Mouse (Mus musculus) kidney, embryonic 14.5 days (tissue): ENCODE measurements around the gene Rbm5. TPM values are rescaled to one million over a fixed set of nuclear protein-coding genes. Genes with fewer than 3 reads are reported as not detected.

Experiments used
- ATAC-seq: fragments of 200-750 bp; cut with Nextera tagmentation; 2 replicates; pipeline ENCODE4 v1.8.0; 2017; ENCODE audit warnings: moderate number of reproducible peaks, mild to moderate bottlenecking, moderate TSS enrichment, moderate library complexity; ENCODE audit not compliant: low FRiP score, low TSS enrichment
- H3K27ac ChIP-seq: fragments of 300-500 bp; sonication (generic); 2 replicates; pipeline ENCODE4 v1.5.1; 2014; ENCODE audit warnings: low read depth, mild to moderate bottlenecking, low read length, moderate library complexity, mixed read lengths
- H3K27me3 ChIP-seq: fragments of 300-500 bp; sonication (generic); 2 replicates; pipeline ENCODE4 v1.6.1; 2014; ENCODE audit warnings: mild to moderate bottlenecking, low read length; ENCODE audit not compliant: control insufficient read depth, insufficient read depth
- H3K36me3 ChIP-seq: fragments of 300-500 bp; sonication (generic); 2 replicates; pipeline ENCODE4 v1.6.1; 2014; ENCODE audit warnings: low read length, mixed read lengths; ENCODE audit not compliant: control insufficient read depth, insufficient read depth
- H3K4me1 ChIP-seq: fragments of 300-500 bp; sonication (generic); 2 replicates; pipeline ENCODE4 v1.6.1; 2014; ENCODE audit warnings: low read length, mixed read lengths; ENCODE audit not compliant: control insufficient read depth, insufficient read depth
- H3K4me2 ChIP-seq: fragments of 300-500 bp; sonication (generic); replicated peaks from 2 replicates; pipeline ENCODE4 v1.6.1; 2014; ENCODE audit warnings: low read depth, mild to moderate bottlenecking, low read length
- H3K4me3 ChIP-seq: fragments of 300-500 bp; sonication (generic); 2 replicates; pipeline ENCODE4 v1.5.1; 2014; ENCODE audit warnings: mild to moderate bottlenecking, low read length
- H3K9ac ChIP-seq: fragments of 300-500 bp; sonication (generic); 2 replicates; pipeline ENCODE4 v1.6.1; 2014; ENCODE audit warnings: low read depth, mild to moderate bottlenecking, low read length, moderate library complexity
- H3K9me3 ChIP-seq: fragments of 300-500 bp; sonication (generic); 2 replicates; pipeline ENCODE4 v1.6.1; 2016; ENCODE audit warnings: low read length; ENCODE audit not compliant: control insufficient read depth
- WGBS: fragments of 180-500 bp; shearing (Covaris S2); extraction: QIAGEN DNeasy Blood & Tissue Kit; methylation state at CpG from one replicate; pipeline ENCODE4 v1.1.7; 2014; 5-methylcytosine and 5-hydroxymethylcytosine counted together
- polyA plus RNA-seq: library from polyadenylated mRNA; unstranded; fragments of >200 nt; fragmentation: Nextera tagmentation; extraction: Ambion mirVana; gene quantifications from 2 replicates; pipeline ENCODE4 v1.2.1, GENCODE M21; 2014

Rbm5 gene
- polyA plus RNA-seq: 128 and 193 TPM in 2 replicates

GRCm38 (mm10) chr9:107770374-107771290 is at the start of gene Rbm5:
TSS of gene Rbm5 (minus strand) at chr9:107770996.
- Histone ChIP-seq H3K27ac (peak within 1 kb of the TSS; percentile 86), H3K36me3 (peaks cover 62% of the 10 kb centered on the region), H3K4me3 (peak within 1 kb of the TSS; percentile 92), H3K9ac (peak within 1 kb of the TSS; percentile 99), H3K9me3 (no peaks in the 10 kb centered on the region), H3K4me2 (peak within 1 kb of the TSS; percentile 72), H3K4me1 (peaks cover 7% of the 10 kb centered on the region; the same call in 1 of the 2 replicates), H3K27me3 (no peaks in the 10 kb centered on the region)
- ATAC-seq: peak; percentile 100
- under 1% methylated on average over 60 of the region's 60 CpGs for WGBS

- Histone ChIP-seq H3K4me1 (no peaks in the 10 kb centered on the region), H3K27me3 (no peaks in the 10 kb centered on the region), H3K4me3 (no peak overlapping the region), H3K9me3 (no peaks in the 10 kb centered on the region), H3K9ac (no peak overlapping the region), H3K27ac (no peak overlapping the region), H3K4me2 (no peak overlapping the region), H3K36me3 (peaks cover 43% of the 10 kb centered on the region)
- ATAC-seq: no peak
- WGBS: 89% methylated on average over 1 of the region's 1 CpGs
These were observed 41.3 kb upstream of the Rbm5 start for GRCm38 (mm10) chr9:107812132-107812531.

- Histone ChIP-seq H3K27me3 (no peaks in the 10 kb centered on the region), H3K4me2 (no peak overlapping the region), H3K36me3 (peaks cover 38% of the 10 kb centered on the region), H3K4me3 (no peak overlapping the region), H3K27ac (no peak overlapping the region), H3K9me3 (no peaks in the 10 kb centered on the region), H3K4me1 (no peaks in the 10 kb centered on the region), H3K9ac (no peak overlapping the region)
- 96% methylated on average over 2 of the region's 2 CpGs for WGBS
- ATAC-seq: no peak
These were observed 40.2 kb upstream of the Rbm5 start for GRCm38 (mm10) chr9:107810985-107811384.

GRCm38 (mm10) chr9:107791714-107792113 is 20.9 kb upstream of the Rbm5 start:
- H3K9ac ChIP-seq: no peak overlapping the region
- no peak overlapping the region for H3K4me3 ChIP-seq
- no peak overlapping the region for H3K27ac ChIP-seq
- no peaks in the 10 kb centered on the region for H3K4me1 ChIP-seq
- no peaks in the 10 kb centered on the region for H3K27me3 ChIP-seq
- ATAC-seq: no peak
- no peaks in the 10 kb centered on the region for H3K9me3 ChIP-seq
- WGBS: 86% methylated on average over 6 of the region's 6 CpGs
- no peak overlapping the region for H3K4me2 ChIP-seq
- peaks cover 74% of the 10 kb centered on the region for H3K36me3 ChIP-seq

DNA sequence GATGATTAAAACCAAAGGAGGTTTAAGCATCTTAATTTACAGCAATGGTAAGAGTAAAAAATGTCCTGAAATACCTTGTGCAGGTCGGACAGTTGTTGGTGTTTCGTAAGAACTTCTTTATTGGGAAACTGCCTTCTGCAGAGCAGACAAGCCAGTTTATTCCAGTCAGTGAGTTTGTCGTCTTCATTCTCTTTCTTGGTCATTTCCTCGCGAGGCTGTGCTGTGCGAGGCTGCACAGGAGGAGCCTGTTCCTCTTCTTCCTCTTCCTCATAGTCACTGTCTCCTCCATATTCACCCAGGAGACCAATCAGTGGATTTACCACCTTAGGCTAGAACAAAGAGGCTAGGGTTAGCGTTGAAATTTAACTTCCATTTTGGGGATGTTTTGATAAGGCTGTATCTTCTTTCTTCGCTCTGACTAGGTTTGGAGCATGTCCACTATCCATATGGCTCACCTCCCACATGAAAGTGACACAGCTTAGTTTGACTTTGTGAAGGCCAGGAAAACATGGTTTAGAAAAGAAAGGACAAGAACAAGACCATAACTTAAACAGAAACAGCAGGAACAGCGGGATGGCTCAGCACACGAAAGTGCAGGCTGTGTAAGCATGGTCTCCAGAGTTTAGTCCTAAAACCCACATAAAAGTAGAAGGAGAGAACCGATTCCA is 11.9 kb upstream of the Rbm5 start:
- H3K36me3 ChIP-seq: peaks cover 87% of the 10 kb centered on the region
- no peaks in the 10 kb centered on the region for H3K4me1 ChIP-seq
- no peak overlapping the region for H3K4me2 ChIP-seq
- H3K27me3 ChIP-seq: no peaks in the 10 kb centered on the region
- no peak overlapping the region for H3K9ac ChIP-seq
- no peak overlapping the region for H3K27ac ChIP-seq
- no peaks in the 10 kb centered on the region for H3K9me3 ChIP-seq
- no peak overlapping the region for H3K4me3 ChIP-seq
- ATAC-seq: no peak
- 94% methylated on average over 11 of the region's 11 CpGs for WGBS

DNA sequence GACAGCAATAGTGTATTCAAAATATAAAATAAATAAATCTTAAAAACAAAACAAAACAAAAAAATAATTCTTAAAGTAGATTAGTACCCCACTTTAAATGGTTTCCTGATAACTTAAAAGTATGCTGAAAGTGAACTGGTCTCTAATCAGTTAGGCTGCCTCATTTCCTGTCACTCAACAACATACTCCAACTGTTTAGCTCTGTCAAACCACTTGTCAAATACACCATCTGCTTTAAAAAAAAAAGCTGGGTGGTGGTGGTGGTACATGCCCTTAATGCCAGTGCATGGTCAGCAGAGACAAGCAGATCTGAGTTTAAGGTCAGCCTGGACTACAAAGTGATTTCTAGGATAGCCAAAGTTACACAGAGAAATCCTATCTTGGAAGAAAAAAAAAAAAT is 6.0 kb upstream of the Rbm5 start:
- no peak overlapping the region for H3K4me3 ChIP-seq
- ATAC-seq: no peak
- no peak overlapping the region for H3K9ac ChIP-seq
- no peaks in the 10 kb centered on the region for H3K9me3 ChIP-seq
- H3K4me2 ChIP-seq: no peak overlapping the region
- no peaks in the 10 kb centered on the region for H3K27me3 ChIP-seq
- H3K36me3 ChIP-seq: peaks cover 79% of the 10 kb centered on the region
- H3K27ac ChIP-seq: no peak overlapping the region
- no peaks in the 10 kb centered on the region for H3K4me1 ChIP-seq

DNA sequence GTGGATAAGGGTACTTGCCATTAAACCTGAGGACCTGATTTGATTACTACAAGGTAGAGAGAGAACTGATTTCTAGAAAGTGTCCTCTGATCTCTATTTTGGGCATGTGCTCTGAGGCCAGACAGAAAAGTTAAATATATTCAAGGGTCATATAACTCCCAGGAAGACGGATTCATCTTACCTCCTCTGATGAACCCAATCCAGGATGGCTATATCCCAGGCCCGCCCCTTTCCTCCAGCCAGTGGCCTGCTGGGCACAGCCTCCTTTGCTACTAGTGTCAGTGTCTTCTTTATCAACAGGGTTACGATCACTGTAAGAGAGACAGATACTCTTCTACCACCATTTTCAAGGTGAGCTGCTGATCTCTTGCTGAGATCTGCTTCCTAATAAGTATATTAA is 3.6 kb upstream of the Rbm5 start:
- H3K27me3 ChIP-seq: no peaks in the 10 kb centered on the region
- H3K9me3 ChIP-seq: no peaks in the 10 kb centered on the region
- H3K4me2 ChIP-seq: no peak overlapping the region
- no peak overlapping the region for H3K9ac ChIP-seq
- H3K27ac ChIP-seq: no peak overlapping the region
- 91% methylated on average over 3 of the region's 3 CpGs for WGBS
- H3K4me1 ChIP-seq: 0 out of 2 replicates have a peak, but pooled peaks cover under 1% of the 10 kb centered on the region
- no peak for ATAC-seq
- H3K4me3 ChIP-seq: no peak overlapping the region
- peaks cover 56% of the 10 kb centered on the region for H3K36me3 ChIP-seq

DNA sequence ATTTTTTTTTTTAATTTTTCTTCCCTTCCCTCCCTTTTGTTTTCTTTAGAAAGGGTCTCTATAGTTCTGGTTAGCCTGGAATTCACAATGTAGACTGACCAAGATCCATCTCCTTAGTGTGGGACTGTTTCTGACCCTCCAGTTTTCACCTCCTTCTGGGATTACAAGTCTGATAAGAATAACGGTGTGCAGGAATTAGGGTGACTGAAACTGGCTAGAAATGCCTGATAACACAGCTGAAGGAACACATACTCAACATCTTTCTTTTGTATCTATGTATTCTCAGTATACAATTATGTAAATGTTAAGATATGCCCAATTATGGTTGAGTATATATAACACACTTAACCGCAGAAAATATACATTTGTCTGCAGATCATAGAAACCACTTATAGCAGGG is 986 bp upstream of the Rbm5 start:
- WGBS: 83% methylated on average over 2 of the region's 2 CpGs
- Histone ChIP-seq H3K4me1 (peaks cover 7% of the 10 kb centered on the region; the same call in 1 of the 2 replicates), H3K9ac (no peak overlapping the region), H3K4me3 (no peak overlapping the region), H3K36me3 (peaks cover 62% of the 10 kb centered on the region), H3K4me2 (no peak overlapping the region), H3K9me3 (no peaks in the 10 kb centered on the region), H3K27me3 (no peaks in the 10 kb centered on the region), H3K27ac (no peak overlapping the region)
- no peak for ATAC-seq

DNA sequence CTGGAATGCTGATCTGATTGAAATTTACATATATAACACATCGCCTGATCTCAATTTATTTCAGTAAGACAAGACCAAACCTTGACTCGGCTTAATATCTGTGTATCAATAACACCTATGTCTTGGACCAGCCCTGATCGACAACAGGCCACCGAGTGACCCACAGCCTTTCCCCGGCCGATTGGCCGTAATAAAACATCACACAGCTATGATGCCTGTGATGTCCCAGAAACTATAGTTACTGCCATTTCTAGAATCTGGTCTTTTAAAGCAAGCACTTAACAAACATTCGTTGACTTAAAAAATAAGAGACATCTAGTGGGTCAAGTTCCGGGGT is 791 bp downstream of the Rbm5 start:
- 2% methylated on average over 9 of the region's 9 CpGs for WGBS
- H3K9me3 ChIP-seq: no peaks in the 10 kb centered on the region
- peak overlapping the region; percentile 86; the same call in 1 of the 2 replicates for H3K27ac ChIP-seq
- ATAC-seq: no peak
- peak overlapping the region; percentile 72 for H3K4me2 ChIP-seq
- H3K4me3 ChIP-seq: peak overlapping the region; percentile 92
- peaks cover 7% of the 10 kb centered on the region; the same call in 1 of the 2 replicates for H3K4me1 ChIP-seq
- no peaks in the 10 kb centered on the region for H3K27me3 ChIP-seq
- peaks cover 62% of the 10 kb centered on the region for H3K36me3 ChIP-seq
- peak overlapping the region; percentile 99 for H3K9ac ChIP-seq
